Mouse (Mus musculus): ENCODE data around the gene Six1. TPM values are rescaled to one million over a fixed set of nuclear protein-coding genes. Genes with fewer than 3 reads are reported as not detected.

The Six1 gene
- total and polyA plus RNA-seq, 3 experiments = 0.90 to 1.4 (median 1.2) TPM

DNA sequence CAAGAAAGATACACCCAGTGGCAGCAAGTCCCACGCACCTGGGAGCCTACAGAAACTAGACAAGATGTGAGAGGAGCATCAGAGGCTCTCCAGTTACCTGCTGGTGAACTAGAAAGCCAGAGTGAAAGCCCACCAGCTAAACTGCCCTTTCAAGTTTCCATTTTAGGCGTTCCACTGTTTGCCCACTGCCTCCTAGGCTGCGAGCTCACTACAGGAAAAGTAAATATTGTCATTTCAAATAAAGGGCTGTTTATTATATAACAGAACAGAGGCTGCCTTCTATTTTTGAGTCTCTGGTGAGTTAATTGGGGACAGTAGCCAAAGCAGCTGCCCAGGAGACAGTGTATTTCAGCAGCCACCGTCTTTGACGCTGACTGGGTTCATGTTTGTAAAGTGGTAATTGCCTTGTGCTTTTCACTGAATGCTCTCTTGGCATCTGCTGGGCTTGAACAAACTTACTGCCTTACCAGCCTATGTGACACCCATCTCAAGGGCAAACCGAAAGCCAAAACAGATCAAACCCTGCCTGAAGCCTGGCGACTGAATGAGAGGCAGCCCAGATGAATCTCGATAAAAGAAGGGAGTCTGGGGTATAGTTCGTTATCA, 7.2 kb upstream of the Six1 start:
- intact Hi-C loops (cut with DNase I) = no loop called here
- Histone ChIP-seq H3K27ac (peak overlapping the region; percentile 6; the same call in 1 of the 2 replicates), H3K27me3 (ENCODE audit: control insufficient read depth, insufficient read depth, low read length) (no peaks in the 10 kb centered on the region), H3K9ac (ENCODE audit: low read depth, low read length) (peak overlapping the region; percentile 6; the same call in 1 of the 2 replicates), H3K4me1 (ENCODE audit: control insufficient read depth, insufficient read depth, low read length) (peaks cover 2% of the 10 kb centered on the region; the same call in 1 of the 2 replicates), H3K79me2 (replicated peaks; ENCODE audit: control insufficient read depth, insufficient read depth, low read length) (no peaks in the 10 kb centered on the region), H3K4me3 (no peak overlapping the region), H3K36me3 (ENCODE audit: control insufficient read depth, insufficient read depth, low read length) (no peaks in the 10 kb centered on the region)
- WGBS = 41% methylated on average over 9 of the region's 9 CpGs
- TF ChIP-seq CTCF (IDR thresholded peaks at IDR 0.05) = no peak
- no peak for TF ChIP-seq EP300 (IDR thresholded peaks at IDR 0.05; ENCODE audit: insufficient read depth, low read depth, low read length)
- TF ChIP-seq POLR2A (IDR thresholded peaks at IDR 0.05; ENCODE audit: insufficient read depth, low read depth, low read length) = no peak
- DNase-seq = peak in 1 of 2 experiments; percentile 17

DNA sequence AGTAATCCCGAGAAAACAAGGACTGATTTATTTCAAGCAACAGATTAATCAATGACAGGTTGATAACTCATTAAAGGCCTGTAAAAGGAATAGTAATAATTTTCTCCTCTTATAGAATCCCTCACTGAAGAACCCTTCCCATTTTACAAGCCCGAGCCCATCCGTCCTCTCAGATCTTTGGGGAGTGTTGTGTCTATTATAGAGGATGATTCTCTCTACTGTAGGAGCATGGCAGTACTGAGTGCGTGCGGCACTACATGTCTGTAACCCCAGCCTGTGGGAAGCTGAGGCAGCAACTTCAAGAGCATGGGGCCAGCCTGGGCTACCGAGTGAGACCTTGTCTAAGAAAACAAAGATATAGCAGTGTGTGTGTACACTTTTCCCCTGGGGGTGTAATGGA, 3.8 kb upstream of the Six1 start:
- WGBS = 89% methylated on average over 6 of the region's 6 CpGs
- Histone ChIP-seq H3K79me2 (replicated peaks; ENCODE audit: control insufficient read depth, insufficient read depth, low read length) (no peaks in the 10 kb centered on the region), H3K4me3 (no peak overlapping the region), H3K9ac (ENCODE audit: low read depth, low read length) (no peak overlapping the region), H3K4me1 (ENCODE audit: control insufficient read depth, insufficient read depth, low read length) (peaks cover 4% of the 10 kb centered on the region), H3K27me3 (ENCODE audit: control insufficient read depth, insufficient read depth, low read length) (peaks cover 4% of the 10 kb centered on the region; the same call in 1 of the 2 replicates), H3K36me3 (ENCODE audit: control insufficient read depth, insufficient read depth, low read length) (no peaks in the 10 kb centered on the region), H3K27ac (no peak overlapping the region)
- TF ChIP-seq POLR2A (IDR thresholded peaks at IDR 0.05; ENCODE audit: insufficient read depth, low read depth, low read length) (no peak), EP300 (IDR thresholded peaks at IDR 0.05; ENCODE audit: insufficient read depth, low read depth, low read length) (no peak), CTCF (IDR thresholded peaks at IDR 0.05) (no peak)
- intact Hi-C loops (cut with DNase I) = no loop called here
- no peak for DNase-seq

DNA sequence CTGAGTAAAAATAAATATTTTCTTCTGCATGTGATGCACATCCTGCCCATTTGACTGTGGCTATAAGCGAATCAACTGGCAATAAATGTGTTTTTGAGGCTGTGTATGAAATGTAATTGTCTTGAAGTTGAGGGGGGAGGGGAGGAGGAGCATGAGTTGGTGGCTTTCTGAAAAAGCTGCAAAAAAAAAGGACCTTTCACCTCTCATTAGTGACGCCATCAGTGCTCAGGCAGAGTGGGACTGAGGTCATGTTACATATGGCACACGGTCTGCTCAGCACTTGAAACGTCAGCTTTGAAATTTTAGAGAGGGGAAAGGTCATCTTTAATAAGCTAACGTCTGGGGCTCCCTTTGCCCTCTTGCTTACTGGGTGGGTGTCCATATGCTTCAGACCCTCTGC, 1.8 kb upstream of the Six1 start:
- WGBS = 50% methylated on average over 5 of the region's 5 CpGs
- Histone ChIP-seq H3K27ac (no peak overlapping the region), H3K79me2 (replicated peaks; ENCODE audit: control insufficient read depth, insufficient read depth, low read length) (no peaks in the 10 kb centered on the region), H3K27me3 (ENCODE audit: control insufficient read depth, insufficient read depth, low read length) (peaks cover 18% of the 10 kb centered on the region), H3K4me3 (no peak overlapping the region), H3K9ac (ENCODE audit: low read depth, low read length) (no peak overlapping the region), H3K4me1 (ENCODE audit: control insufficient read depth, insufficient read depth, low read length) (peaks cover 2% of the 10 kb centered on the region), H3K36me3 (ENCODE audit: control insufficient read depth, insufficient read depth, low read length) (no peaks in the 10 kb centered on the region)
- DNase-seq = no peak
- TF ChIP-seq EP300 (IDR thresholded peaks at IDR 0.05; ENCODE audit: insufficient read depth, low read depth, low read length) (no peak), CTCF (IDR thresholded peaks at IDR 0.05) (no peak), POLR2A (IDR thresholded peaks at IDR 0.05; ENCODE audit: insufficient read depth, low read depth, low read length) (no peak)
- intact Hi-C loops (cut with DNase I) = loop anchor here (2.0 kb wide), 1 partner anchor 269 kb away; no protein-coding TSS in a partner anchor

DNA sequence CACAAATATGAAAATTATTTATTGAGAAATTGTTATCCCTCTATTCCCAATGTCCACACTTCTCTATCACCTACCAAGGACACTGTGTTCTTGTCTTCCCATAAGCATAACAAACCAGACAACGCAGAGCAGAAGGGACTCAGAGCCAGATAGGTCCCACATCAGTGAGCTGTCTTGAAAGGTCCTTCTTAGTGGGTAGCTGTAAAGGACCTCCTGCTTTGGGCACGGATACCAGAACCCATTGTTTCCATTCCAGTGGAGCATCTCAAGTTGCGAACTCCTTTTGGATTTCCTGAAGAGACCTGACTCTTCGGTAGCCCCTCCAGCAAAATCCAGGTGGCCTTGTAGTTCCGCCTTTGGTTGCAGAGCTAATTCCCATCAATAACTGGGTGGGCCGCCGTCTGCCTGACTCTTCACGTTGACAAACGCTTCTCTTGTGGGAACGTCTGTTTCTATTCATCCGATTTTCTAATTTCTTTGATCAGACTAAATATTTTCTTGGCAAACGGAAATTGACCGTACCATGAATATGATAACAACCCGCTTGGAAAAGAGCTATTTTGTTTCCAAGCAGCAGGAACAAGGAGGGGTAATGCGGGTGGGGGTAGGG, 994 bp upstream of the Six1 start:
- intact Hi-C loops (cut with DNase I) = loop anchor here (2.0 kb wide), 1 partner anchor 270 kb away; no protein-coding TSS in a partner anchor
- no peak for DNase-seq
- 52% methylated on average over 15 of the region's 15 CpGs for WGBS
- Histone ChIP-seq H3K27me3 (ENCODE audit: control insufficient read depth, insufficient read depth, low read length) (peaks cover 25% of the 10 kb centered on the region), H3K79me2 (replicated peaks; ENCODE audit: control insufficient read depth, insufficient read depth, low read length) (no peaks in the 10 kb centered on the region), H3K36me3 (ENCODE audit: control insufficient read depth, insufficient read depth, low read length) (no peaks in the 10 kb centered on the region), H3K9ac (ENCODE audit: low read depth, low read length) (no peak overlapping the region), H3K4me1 (ENCODE audit: control insufficient read depth, insufficient read depth, low read length) (peaks cover 2% of the 10 kb centered on the region), H3K27ac (no peak overlapping the region), H3K4me3 (no peak overlapping the region; the same call in 1 of the 2 replicates)
- TF ChIP-seq POLR2A (IDR thresholded peaks at IDR 0.05; ENCODE audit: insufficient read depth, low read depth, low read length) (no peak), CTCF (IDR thresholded peaks at IDR 0.05) (no peak), EP300 (IDR thresholded peaks at IDR 0.05; ENCODE audit: insufficient read depth, low read depth, low read length) (no peak)

DNA sequence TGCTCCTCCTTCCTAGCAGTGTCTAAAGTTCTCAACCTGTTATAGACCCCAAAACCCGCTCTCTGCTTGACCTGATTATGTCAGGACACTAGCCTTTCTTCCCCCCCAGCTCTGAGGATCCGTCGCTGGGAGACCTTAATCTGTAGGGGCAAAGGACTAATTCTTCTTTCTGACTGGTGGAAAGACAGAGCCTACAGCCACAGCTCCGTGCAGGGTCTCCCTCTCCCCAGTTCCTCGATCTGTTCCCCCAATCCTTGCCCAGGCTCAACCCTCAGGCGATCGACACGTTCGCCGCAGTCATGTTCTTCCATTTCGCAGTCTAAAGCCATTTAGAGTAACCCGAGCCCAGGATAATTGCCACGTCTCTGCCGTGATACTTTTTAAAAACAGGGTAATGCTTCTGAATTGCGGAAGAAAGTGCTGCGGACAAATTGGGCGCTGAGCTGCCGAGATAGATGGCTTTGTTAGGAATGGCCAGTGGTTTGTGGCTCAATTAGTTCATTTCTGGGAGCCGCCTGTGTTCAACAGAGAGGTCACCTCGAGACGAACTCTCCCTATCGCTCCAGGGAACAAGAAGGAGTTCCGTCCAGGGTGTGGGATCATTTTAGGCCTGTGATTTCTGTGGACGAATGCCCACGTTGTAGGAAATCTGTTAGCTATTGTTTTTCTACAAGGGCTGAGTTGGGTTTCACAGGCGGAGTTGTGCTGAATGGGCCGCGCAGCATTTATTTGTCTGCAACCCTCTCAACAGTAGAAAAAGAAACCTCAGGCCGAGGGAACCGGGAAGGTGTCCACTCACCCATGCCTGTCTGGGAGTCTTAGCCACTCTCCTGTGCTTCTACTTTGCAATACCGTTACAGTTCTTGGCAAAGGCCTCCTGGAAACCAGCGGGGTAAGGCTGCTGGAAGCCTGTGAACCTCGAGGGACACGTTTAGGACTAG, 766 bp downstream of the Six1 start:
- intact Hi-C loops (cut with DNase I) = no loop called here
- H3K9ac ChIP-seq (ENCODE audit: low read depth, low read length) = no peak overlapping the region
- H3K27me3 ChIP-seq (ENCODE audit: control insufficient read depth, insufficient read depth, low read length) = peaks cover 28% of the 10 kb centered on the region
- H3K4me3 ChIP-seq = peak overlapping the region; percentile 64
- H3K79me2 ChIP-seq (replicated peaks; ENCODE audit: control insufficient read depth, insufficient read depth, low read length) = no peaks in the 10 kb centered on the region
- no peak overlapping the region for H3K27ac ChIP-seq
- no peaks in the 10 kb centered on the region for H3K36me3 ChIP-seq (ENCODE audit: control insufficient read depth, insufficient read depth, low read length)
- DNase-seq = peak; percentile 28 to 32
- TF ChIP-seq EP300 (IDR thresholded peaks at IDR 0.05; ENCODE audit: insufficient read depth, low read depth, low read length) (no peak), CTCF (IDR thresholded peaks at IDR 0.05) (no peak), POLR2A (IDR thresholded peaks at IDR 0.05; ENCODE audit: insufficient read depth, low read depth, low read length) (no peak)
- peaks cover 2% of the 10 kb centered on the region for H3K4me1 ChIP-seq (ENCODE audit: control insufficient read depth, insufficient read depth, low read length)
- whole genome bisulfite sequencing = 45% methylated on average over 34 of the region's 34 CpGs
